Mouse (Mus musculus) skeletal muscle tissue, adult 2 months (tissue): ENCODE measurements around the gene Sart1.
A peak's percentile ranks its signal among the peaks of the same experiment; 100 is the strongest.
"Not testable (repeated sequence)": the region's sequence is repeated elsewhere in the genome, so short reads cannot be mapped to it uniquely, and the experiment has no call there.

ENCODE experiments used
- DNase-seq: peaks from one replicate; pipeline ENCODE4 v3.0.0-alpha.2; 2012; ENCODE audit warnings: low read depth, low spot score

The Sart1 gene

DNA sequence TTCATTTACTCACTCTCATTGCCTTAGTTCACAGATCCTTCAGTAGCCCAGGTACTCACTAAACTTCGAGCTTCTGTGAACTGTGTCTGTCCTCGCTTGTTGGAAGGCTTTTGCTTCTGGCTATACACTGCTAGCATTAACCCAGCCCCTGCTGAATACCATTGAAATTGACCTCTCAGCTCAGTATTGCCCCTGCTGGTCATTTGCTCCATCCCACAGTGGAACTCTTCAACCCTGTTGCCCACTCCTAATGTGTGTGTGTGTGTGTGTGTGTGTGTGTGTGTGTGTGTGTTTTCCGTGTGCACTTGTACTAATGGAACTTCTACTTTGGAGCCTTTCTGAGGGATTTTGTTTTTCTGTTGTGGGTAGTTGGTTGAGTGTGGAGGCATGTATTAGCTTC is 17.6 kb downstream of the Sart1 start:
- DNase-seq = no peak

GRCm38 (mm10) chr19:5367455-5367854 is 21.0 kb downstream of the Sart1 start:
- no peak for DNase-seq

DNA sequence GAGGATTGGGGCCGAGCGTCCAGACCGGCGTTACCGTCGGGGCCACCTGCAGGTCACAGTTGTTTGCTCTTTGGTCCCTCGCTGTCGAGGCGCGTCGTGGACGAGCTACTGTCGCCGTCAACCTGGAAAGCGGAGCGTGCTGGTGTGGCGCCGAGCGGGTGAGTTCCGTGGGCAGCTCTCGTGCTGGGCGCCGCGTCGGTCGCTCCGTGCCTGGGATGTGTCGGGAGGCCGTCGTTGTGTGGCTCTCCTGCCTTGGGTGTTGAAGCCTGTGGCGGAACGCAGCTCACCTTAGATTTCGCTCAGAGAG is 21.5 kb downstream of the Sart1 start, which contains the start of gene Banf1:
Gene Banf1 (minus strand): TSS at position 116 of the 307 bp plus-strand sequence.
- DNase-seq = no peak

- DNase-seq = peak; percentile 91
These were observed 22.1 kb downstream of the Sart1 start, which contains the start of gene Eif1ad for GRCm38 (mm10) chr19:5366175-5367052. TSS of gene Eif1ad (plus strand) at chr19:5366741.

DNA sequence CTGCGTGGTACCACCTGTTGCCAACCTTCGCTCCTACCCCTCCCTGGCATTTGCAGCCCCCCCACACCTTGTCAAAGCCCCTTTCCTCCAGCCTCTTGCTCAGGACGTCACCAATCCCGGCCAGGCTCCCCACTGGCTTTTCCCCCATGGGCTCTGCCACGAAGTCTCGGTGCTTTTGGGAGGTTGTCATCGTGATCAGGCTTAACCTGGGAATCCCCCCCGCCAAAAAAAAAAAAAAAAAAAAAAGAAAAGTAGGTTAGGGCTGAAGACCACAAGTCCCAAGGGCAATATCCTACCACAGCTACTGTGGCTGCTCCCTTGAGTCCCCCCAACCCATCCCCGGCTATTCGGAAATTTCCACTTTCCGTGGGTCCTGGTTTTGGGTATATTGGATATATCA is 22.8 kb downstream of the Sart1 start:
- no peak for DNase-seq

DNA sequence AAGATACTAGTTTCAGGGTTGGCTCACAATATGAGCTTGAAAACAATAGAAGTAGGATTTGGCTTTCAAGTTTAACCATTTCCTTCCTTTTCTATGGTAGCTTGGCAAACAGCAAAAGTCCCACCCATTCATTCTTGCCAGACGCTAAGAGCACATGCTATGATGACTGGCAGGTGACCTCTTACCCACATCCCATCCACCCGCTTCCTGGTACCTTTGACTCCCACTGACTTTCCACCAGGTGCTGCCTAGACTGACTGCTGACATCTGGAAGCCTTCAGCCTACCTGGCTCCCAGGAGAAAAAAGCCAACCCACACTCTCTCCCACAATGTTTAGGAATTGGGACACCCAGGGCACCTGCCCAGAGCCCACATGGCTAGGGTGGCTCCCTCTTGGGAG is 24.4 kb downstream of the Sart1 start:
- DNase-seq = no peak

DNA sequence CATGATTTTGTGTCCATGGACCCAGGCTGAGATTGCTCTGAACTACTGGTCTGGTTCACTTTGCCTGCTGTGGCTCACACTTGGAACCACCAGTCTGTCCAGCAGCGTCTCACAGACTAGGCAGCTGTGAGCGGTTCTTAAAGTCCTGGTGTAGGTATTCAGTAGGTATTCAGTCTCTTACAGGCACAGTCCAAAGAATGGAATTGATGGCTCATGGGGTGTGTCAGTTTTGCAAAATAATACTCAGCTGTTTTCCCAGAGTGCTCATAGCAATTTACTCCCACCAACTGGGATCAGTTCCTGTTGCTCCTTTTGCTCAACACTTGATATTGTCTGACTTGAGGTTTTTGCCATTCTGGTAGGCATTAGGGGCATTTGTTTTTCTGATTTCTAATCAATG is 26.3 kb downstream of the Sart1 start:
- no peak for DNase-seq

DNA sequence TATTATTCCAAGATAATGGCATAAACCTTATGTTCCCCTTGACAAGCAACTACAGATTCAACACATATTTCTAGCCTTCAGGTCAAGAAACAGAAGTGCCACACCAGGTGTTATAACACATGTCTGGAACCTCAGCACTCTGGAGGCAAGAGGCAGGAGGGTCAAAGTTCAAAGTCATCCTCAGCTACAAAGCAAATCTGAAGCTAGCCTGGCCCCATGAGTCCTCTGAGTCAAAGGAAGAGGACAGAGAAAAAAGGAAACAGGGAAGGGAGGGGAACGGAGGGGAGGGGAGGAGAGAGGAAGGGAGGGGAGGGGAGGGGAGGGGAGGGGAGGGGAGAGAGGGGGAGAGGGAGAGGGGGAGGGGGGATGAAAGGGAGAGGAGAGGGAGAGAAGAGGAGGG is 32.4 kb downstream of the Sart1 start:
- no peak for DNase-seq

- no peak for DNase-seq
These were observed 34.9 kb downstream of the Sart1 start for GRCm38 (mm10) chr19:5353609-5354008.

DNA sequence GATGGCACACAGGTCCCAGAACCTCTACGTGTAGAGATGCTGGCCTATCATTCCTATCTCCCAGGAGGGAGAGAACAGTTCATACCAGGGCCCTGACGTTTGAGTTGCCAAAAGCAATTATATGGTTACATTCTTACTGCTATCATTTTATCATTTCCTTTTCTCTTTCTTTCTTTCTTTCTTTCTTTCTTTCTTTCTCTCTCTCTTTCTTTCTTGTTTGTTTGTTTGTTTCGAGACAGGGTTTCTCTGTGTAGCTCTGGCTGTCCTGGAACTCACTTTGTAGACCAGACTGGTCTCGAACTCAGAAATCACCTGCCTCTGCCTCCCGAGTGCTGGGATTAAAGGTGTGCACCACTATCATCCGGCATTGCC is 39.0 kb downstream of the Sart1 start, which contains the start of gene Cst6:
Gene Cst6 (minus strand): TSS at position 73 of the 372 bp plus-strand sequence.
- DNase-seq = not testable (repeated sequence)

GRCm38 (mm10) chr19:5348526-5349501 is 39.7 kb downstream of the Sart1 start:
- DNase-seq = peak; percentile 34

GRCm38 (mm10) chr19:5348064-5348463 is 40.4 kb downstream of the Sart1 start:
- DNase-seq = no peak

DNA sequence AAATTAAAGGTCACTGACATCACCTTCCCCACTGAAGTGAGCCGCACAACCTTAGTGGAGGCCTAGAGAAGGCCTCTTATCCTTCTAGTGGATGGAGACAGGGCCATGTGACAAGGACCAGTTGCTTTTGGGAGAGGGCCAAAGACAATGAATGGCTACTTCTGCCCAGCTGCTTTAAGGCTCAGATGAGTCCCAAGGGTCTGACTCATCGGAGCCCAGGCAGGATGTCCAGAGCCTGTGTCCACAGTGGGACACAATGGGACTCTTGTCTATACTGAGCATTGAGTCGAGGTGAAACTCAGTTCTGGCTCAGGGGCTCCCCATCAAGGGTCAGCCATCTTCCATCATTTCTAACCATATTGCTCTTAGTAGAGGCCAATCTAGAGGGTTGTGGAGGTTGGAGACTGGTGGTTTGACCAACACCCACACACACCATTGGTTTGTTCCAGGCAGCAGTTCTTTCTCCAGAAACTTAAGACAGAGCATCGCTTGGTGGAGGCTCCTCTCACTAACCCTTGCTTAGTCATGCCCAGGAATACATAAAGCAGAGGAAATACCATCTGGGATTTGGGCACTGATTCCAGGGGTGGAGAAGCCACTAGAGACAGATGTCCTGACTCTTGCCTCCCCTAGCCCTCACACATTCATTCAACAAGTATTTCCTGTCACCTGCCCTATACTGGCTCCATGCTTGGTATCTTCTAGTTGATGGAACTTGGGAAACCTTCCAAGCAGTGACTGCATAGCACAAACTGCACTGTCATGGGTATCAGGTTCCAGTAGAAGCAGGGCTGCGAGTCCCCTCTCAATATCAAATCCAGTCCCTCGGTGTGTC is 43.0 kb downstream of the Sart1 start:
- peak; percentile 69 for DNase-seq

DNA sequence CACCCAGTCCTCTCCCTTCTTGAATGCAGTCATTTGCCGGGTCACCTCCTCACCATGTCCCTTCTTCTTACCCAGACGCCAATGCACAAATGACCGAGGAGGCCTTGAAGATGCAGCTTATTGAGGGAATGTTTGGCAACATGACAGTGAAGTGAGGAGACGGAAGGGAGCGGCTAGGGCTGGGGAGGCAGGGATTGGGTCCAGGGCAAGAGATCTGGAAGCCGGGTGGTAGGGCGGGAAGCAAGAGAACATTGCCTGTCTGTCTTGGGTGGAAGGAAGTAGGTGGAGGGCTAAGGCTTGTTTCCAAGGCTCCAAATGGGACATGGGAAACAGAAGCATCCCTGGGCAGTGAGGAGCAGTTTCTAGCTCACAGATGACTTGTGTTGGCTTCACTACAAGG is 47.1 kb downstream of the Sart1 start:
- no peak for DNase-seq

DNA sequence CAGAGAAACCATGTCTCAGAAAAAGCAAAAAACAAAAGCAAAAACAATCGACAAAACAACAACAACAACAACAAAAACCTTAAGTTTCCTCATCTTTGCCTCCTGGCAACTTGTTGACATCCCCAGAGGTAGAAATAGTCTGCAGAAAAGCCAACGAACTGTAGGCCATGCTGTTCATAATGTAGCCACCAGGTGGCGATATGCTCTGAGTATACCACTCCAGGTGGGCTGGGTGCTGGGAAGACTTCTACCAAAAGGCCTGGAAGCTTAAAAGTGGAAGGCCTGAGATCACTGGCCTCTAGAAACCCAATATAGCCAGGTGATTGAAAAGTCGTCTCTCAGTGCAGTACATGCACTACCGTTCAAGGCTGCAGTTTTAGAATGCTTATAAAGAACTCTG is 50.5 kb downstream of the Sart1 start:
- peak; percentile 69 for DNase-seq

GRCm38 (mm10) chr19:5335441-5335840 is 53.1 kb downstream of the Sart1 start, which contains the start of gene Catsper1:
TSS of gene Catsper1 (plus strand) at chr19:5335741.
- no peak for DNase-seq

DNA sequence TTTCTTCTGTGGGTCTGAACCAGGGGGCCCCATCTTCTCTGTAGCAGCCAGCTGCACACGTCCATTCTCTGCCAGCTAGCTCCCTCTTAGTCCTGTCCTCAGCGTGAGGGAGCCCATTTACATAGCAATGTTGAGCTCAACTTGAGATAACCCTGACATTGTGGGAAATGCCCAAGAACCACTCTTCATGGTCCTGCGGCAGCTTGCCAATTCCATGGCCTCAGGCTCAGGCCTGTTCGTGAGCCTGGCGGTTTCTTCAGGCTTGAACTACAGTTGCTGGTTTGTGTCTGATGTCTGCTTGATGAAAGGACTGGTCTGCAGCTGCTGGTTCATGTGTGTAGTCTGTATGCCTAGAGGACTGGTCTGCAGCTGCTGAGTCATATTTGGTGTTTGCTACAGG is 53.8 kb downstream of the Sart1 start:
- DNase-seq = no peak

DNA sequence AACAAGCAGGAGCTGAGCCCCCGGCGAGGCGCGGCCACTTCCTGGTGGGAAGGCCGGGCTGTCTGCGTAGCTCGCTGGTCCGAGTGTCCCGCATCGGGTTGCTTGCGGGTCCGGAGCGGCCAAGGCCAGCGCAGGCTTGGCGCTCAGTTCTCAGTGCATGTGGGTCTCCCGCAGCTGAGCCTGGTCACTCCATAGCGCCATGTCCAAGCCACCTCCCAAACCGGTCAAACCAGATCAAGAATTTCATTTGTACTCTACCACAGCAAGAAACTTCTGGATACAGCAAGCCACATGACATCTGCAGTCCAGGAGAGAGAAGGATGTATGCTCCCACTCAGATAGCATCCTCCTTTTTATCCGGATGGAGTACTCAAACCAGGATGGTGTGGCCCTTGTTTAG is 60.5 kb downstream of the Sart1 start:
- DNase-seq = no peak
